Mouse (Mus musculus): ENCODE measurements around the gene Bag6. TPM values are rescaled to one million over a fixed set of nuclear protein-coding genes. Genes with fewer than 3 reads are reported as not detected.
A peak's percentile ranks its signal among the peaks of the same experiment; 100 is the strongest.

Bag6 gene
- polyA plus RNA-seq, 1 experiment from 2014 or later, result 37.5 TPM

- WGBS, result 77% methylated on average over 11 of the region's 11 CpGs
- ATAC-seq (replicated peaks; ENCODE audit: extremely low read depth, insufficient read depth, low FRiP score), result no peak
- no peak overlapping the region for H3K27ac ChIP-seq (ENCODE audit: low read length)
- H3K9ac ChIP-seq (ENCODE audit: low read length), result no peak overlapping the region
- peaks cover 23% of the 10 kb centered on the region for H3K4me1 ChIP-seq (ENCODE audit: control insufficient read depth, insufficient read depth, low read length)
- peaks cover 57% of the 10 kb centered on the region for H3K36me3 ChIP-seq (ENCODE audit: control insufficient read depth, insufficient read depth)
- no peaks in the 10 kb centered on the region for H3K27me3 ChIP-seq (ENCODE audit: control insufficient read depth, insufficient read depth, low read length)
- H3K4me2 ChIP-seq (ENCODE audit: low read depth, low read length), result 0 out of 2 replicates have a peak overlapping the region, but pooled peaks have one; percentile 4
- no peaks in the 10 kb centered on the region for H3K9me3 ChIP-seq (replicated peaks; ENCODE audit: control insufficient read depth, low read length)
- no peak overlapping the region for H3K4me3 ChIP-seq (ENCODE audit: low read length)
These were observed 26.4 kb downstream of the Bag6 start for GRCm38 (mm10) chr17:35161421-35161820.

- peak overlapping the region; percentile 88 for H3K4me2 ChIP-seq (ENCODE audit: low read depth, low read length)
- 56% methylated on average over 14 of the region's 14 CpGs for WGBS
- H3K9ac ChIP-seq (ENCODE audit: low read length), result peak overlapping the region; percentile 100
- ATAC-seq (replicated peaks; ENCODE audit: extremely low read depth, insufficient read depth, low FRiP score), result no peak
- no peaks in the 10 kb centered on the region for H3K27me3 ChIP-seq (ENCODE audit: control insufficient read depth, insufficient read depth, low read length)
- H3K36me3 ChIP-seq (ENCODE audit: control insufficient read depth, insufficient read depth), result peaks cover 50% of the 10 kb centered on the region
- H3K9me3 ChIP-seq (replicated peaks; ENCODE audit: control insufficient read depth, low read length), result no peaks in the 10 kb centered on the region
- peak overlapping the region; percentile 90 for H3K4me3 ChIP-seq (ENCODE audit: low read length)
- no peak overlapping the region for H3K27ac ChIP-seq (ENCODE audit: low read length)
- peaks cover 23% of the 10 kb centered on the region for H3K4me1 ChIP-seq (ENCODE audit: control insufficient read depth, insufficient read depth, low read length)
These were observed 27.1 kb downstream of the Bag6 start for GRCm38 (mm10) chr17:35162121-35162520.

- ATAC-seq (replicated peaks; ENCODE audit: extremely low read depth, insufficient read depth, low FRiP score), result no peak
- WGBS, result 31% methylated on average over 12 of the region's 12 CpGs
- peak overlapping the region; percentile 100 for H3K9ac ChIP-seq (ENCODE audit: low read length)
- H3K36me3 ChIP-seq (ENCODE audit: control insufficient read depth, insufficient read depth), result peaks cover 44% of the 10 kb centered on the region
- no peaks in the 10 kb centered on the region for H3K9me3 ChIP-seq (replicated peaks; ENCODE audit: control insufficient read depth, low read length)
- H3K27me3 ChIP-seq (ENCODE audit: control insufficient read depth, insufficient read depth, low read length), result no peaks in the 10 kb centered on the region
- H3K4me1 ChIP-seq (ENCODE audit: control insufficient read depth, insufficient read depth, low read length), result peaks cover 23% of the 10 kb centered on the region
- peak overlapping the region; percentile 90 for H3K4me3 ChIP-seq (ENCODE audit: low read length)
- 0 out of 2 replicates have a peak overlapping the region, but pooled peaks have one; percentile 4 for H3K27ac ChIP-seq (ENCODE audit: low read length)
- H3K4me2 ChIP-seq (ENCODE audit: low read depth, low read length), result peak overlapping the region; percentile 88
These were observed 27.8 kb downstream of the Bag6 start for GRCm38 (mm10) chr17:35162730-35163129.

- H3K9ac ChIP-seq (ENCODE audit: low read length), result peak overlapping the region; percentile 100
- no peaks in the 10 kb centered on the region for H3K27me3 ChIP-seq (ENCODE audit: control insufficient read depth, insufficient read depth, low read length)
- peak overlapping the region; percentile 88 for H3K4me2 ChIP-seq (ENCODE audit: low read depth, low read length)
- peak overlapping the region; percentile 95 for H3K27ac ChIP-seq (ENCODE audit: low read length)
- H3K4me3 ChIP-seq (ENCODE audit: low read length), result peak overlapping the region; percentile 90
- H3K9me3 ChIP-seq (replicated peaks; ENCODE audit: control insufficient read depth, low read length), result no peaks in the 10 kb centered on the region
- H3K36me3 ChIP-seq (ENCODE audit: control insufficient read depth, insufficient read depth), result peaks cover 37% of the 10 kb centered on the region
- 5% methylated on average over 8 of the region's 8 CpGs for WGBS
- ATAC-seq (replicated peaks; ENCODE audit: extremely low read depth, insufficient read depth, low FRiP score), result no peak
- peaks cover 23% of the 10 kb centered on the region for H3K4me1 ChIP-seq (ENCODE audit: control insufficient read depth, insufficient read depth, low read length)
These were observed 28.5 kb downstream of the Bag6 start for GRCm38 (mm10) chr17:35163326-35164081.

- 0% methylated on average over 24 of the region's 28 CpGs for whole genome bisulfite sequencing
- peak overlapping the region; percentile 88 for H3K4me2 ChIP-seq (ENCODE audit: low read depth, low read length)
- ATAC-seq (replicated peaks; ENCODE audit: extremely low read depth, insufficient read depth, low FRiP score), result no peak
- no peaks in the 10 kb centered on the region for H3K9me3 ChIP-seq (replicated peaks; ENCODE audit: control insufficient read depth, low read length)
- no peaks in the 10 kb centered on the region for H3K27me3 ChIP-seq (ENCODE audit: control insufficient read depth, insufficient read depth, low read length)
- H3K4me3 ChIP-seq (ENCODE audit: low read length), result peak overlapping the region; percentile 90
- peak overlapping the region; percentile 100 for H3K9ac ChIP-seq (ENCODE audit: low read length)
- H3K36me3 ChIP-seq (ENCODE audit: control insufficient read depth, insufficient read depth), result peaks cover 30% of the 10 kb centered on the region
- H3K4me1 ChIP-seq (ENCODE audit: control insufficient read depth, insufficient read depth, low read length), result peaks cover 23% of the 10 kb centered on the region
- H3K27ac ChIP-seq (ENCODE audit: low read length), result peak overlapping the region; percentile 95
These were observed 29.2 kb downstream of the Bag6 start for GRCm38 (mm10) chr17:35164218-35164567.

GRCm38 (mm10) chr17:35164568-35165450 lies 29.8 kb downstream of the Bag6 start, which contains the start of gene Prrc2a:
Prrc2a (minus strand) TSS chr17:35164897.
- under 1% methylated on average over 68 of the region's 89 CpGs for WGBS
- Histone ChIP-seq H3K4me3 (ENCODE audit: low read length) (peak within 1 kb of the TSS; percentile 90), H3K4me1 (ENCODE audit: control insufficient read depth, insufficient read depth, low read length) (peaks cover 23% of the 10 kb centered on the region), H3K9ac (ENCODE audit: low read length) (peak within 1 kb of the TSS; percentile 100), H3K9me3 (replicated peaks; ENCODE audit: control insufficient read depth, low read length) (no peaks in the 10 kb centered on the region), H3K4me2 (ENCODE audit: low read depth, low read length) (peak within 1 kb of the TSS; percentile 88), H3K27me3 (ENCODE audit: control insufficient read depth, insufficient read depth, low read length) (no peaks in the 10 kb centered on the region), H3K36me3 (ENCODE audit: control insufficient read depth, insufficient read depth) (peaks cover 24% of the 10 kb centered on the region), H3K27ac (ENCODE audit: low read length) (peak within 1 kb of the TSS; percentile 95)
- ATAC-seq (replicated peaks; ENCODE audit: extremely low read depth, insufficient read depth, low FRiP score), result peak; percentile 95

- H3K36me3 ChIP-seq (ENCODE audit: control insufficient read depth, insufficient read depth), result peaks cover 16% of the 10 kb centered on the region
- H3K27me3 ChIP-seq (ENCODE audit: control insufficient read depth, insufficient read depth, low read length), result no peaks in the 10 kb centered on the region
- H3K27ac ChIP-seq (ENCODE audit: low read length), result peak overlapping the region; percentile 93
- peak overlapping the region; percentile 67 for H3K4me2 ChIP-seq (ENCODE audit: low read depth, low read length)
- ATAC-seq (replicated peaks; ENCODE audit: extremely low read depth, insufficient read depth, low FRiP score), result peak; percentile 76
- WGBS, result 23% methylated on average over 12 of the region's 12 CpGs
- H3K9me3 ChIP-seq (replicated peaks; ENCODE audit: control insufficient read depth, low read length), result no peaks in the 10 kb centered on the region
- peak overlapping the region; percentile 49 for H3K4me3 ChIP-seq (ENCODE audit: low read length)
- H3K9ac ChIP-seq (ENCODE audit: low read length), result peak overlapping the region; percentile 51
- H3K4me1 ChIP-seq (ENCODE audit: control insufficient read depth, insufficient read depth, low read length), result peaks cover 23% of the 10 kb centered on the region
These were observed 30.6 kb downstream of the Bag6 start for GRCm38 (mm10) chr17:35165451-35166155.

- Histone ChIP-seq H3K27me3 (ENCODE audit: control insufficient read depth, insufficient read depth, low read length) (no peaks in the 10 kb centered on the region), H3K4me2 (ENCODE audit: low read depth, low read length) (no peak overlapping the region; the same call in 1 of the 2 replicates), H3K9me3 (replicated peaks; ENCODE audit: control insufficient read depth, low read length) (no peaks in the 10 kb centered on the region), H3K9ac (ENCODE audit: low read length) (peak overlapping the region; percentile 13; the same call in 1 of the 2 replicates), H3K4me3 (ENCODE audit: low read length) (no peak overlapping the region), H3K27ac (ENCODE audit: low read length) (peak overlapping the region; percentile 93; the same call in 1 of the 2 replicates), H3K36me3 (ENCODE audit: control insufficient read depth, insufficient read depth) (peaks cover 7% of the 10 kb centered on the region), H3K4me1 (ENCODE audit: control insufficient read depth, insufficient read depth, low read length) (peaks cover 23% of the 10 kb centered on the region)
- no peak for ATAC-seq (replicated peaks; ENCODE audit: extremely low read depth, insufficient read depth, low FRiP score)
- 69% methylated on average over 8 of the region's 8 CpGs for WGBS
These were observed 31.5 kb downstream of the Bag6 start for GRCm38 (mm10) chr17:35166352-35167035.
